Mouse (Mus musculus): ENCODE data around the gene Ttll7. TPM values are rescaled to one million over a fixed set of nuclear protein-coding genes. Genes with fewer than 3 reads are reported as not detected.

Ttll7 gene
- polyA plus RNA-seq, 1 experiment from 2014 or later: 7.6 TPM

DNA sequence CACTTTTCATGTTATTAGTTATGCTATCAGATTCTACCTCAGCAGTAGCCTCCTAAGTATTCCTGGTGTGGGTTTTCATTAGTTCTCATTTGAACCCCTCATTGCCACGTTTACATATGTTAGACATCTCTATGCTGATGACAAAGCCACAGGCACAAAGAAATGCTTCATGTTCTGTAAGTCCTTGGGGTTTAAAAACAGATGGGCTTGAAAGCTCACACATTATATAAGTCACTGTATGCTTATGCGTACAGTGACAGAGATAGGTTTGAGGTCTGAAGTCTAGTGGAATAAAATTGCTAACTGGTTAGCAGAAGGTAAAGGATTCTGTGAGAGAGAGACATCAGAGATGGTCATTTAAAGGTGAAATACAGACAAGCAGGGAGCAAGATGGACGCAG lies 149.4 kb downstream of the Ttll7 start:
- ATAC-seq (replicated peaks; ENCODE audit: insufficient number of reproducible peaks, low FRiP score, low TSS enrichment, low read depth): no peak
- Histone ChIP-seq H3K4me1 (ENCODE audit: control insufficient read depth, insufficient read depth, low read length) (no peaks in the 10 kb centered on the region), H3K4me3 (ENCODE audit: low read depth, low read length) (no peak overlapping the region), H3K36me3 (replicated peaks; ENCODE audit: control insufficient read depth, insufficient read depth, low read depth, low read length) (no peaks in the 10 kb centered on the region), H3K27ac (replicated peaks; ENCODE audit: low read depth, low read length) (no peak overlapping the region), H3K27me3 (ENCODE audit: control insufficient read depth, insufficient read depth, low read length) (no peaks in the 10 kb centered on the region), H3K9me3 (replicated peaks; ENCODE audit: control insufficient read depth, low read length) (no peaks in the 10 kb centered on the region), H3K4me2 (ENCODE audit: low read depth, low read length) (no peak overlapping the region), H3K9ac (replicated peaks; ENCODE audit: low read length) (no peak overlapping the region)
- 79% methylated on average over 3 of the region's 3 CpGs for WGBS
- DNase-seq (ENCODE audit: low spot score): no peak

- no peak overlapping the region for H3K27ac ChIP-seq (replicated peaks; ENCODE audit: low read depth, low read length)
- 88% methylated on average over 6 of the region's 6 CpGs for WGBS
- no peaks in the 10 kb centered on the region for H3K4me1 ChIP-seq (ENCODE audit: control insufficient read depth, insufficient read depth, low read length)
- H3K9ac ChIP-seq (replicated peaks; ENCODE audit: low read length): no peak overlapping the region
- no peaks in the 10 kb centered on the region for H3K27me3 ChIP-seq (ENCODE audit: control insufficient read depth, insufficient read depth, low read length)
- no peak for DNase-seq (ENCODE audit: low spot score)
- no peaks in the 10 kb centered on the region for H3K9me3 ChIP-seq (replicated peaks; ENCODE audit: control insufficient read depth, low read length)
- no peak overlapping the region for H3K4me3 ChIP-seq (ENCODE audit: low read depth, low read length)
- ATAC-seq (replicated peaks; ENCODE audit: insufficient number of reproducible peaks, low FRiP score, low TSS enrichment, low read depth): no peak
- H3K4me2 ChIP-seq (ENCODE audit: low read depth, low read length): no peak overlapping the region
- no peaks in the 10 kb centered on the region for H3K36me3 ChIP-seq (replicated peaks; ENCODE audit: control insufficient read depth, insufficient read depth, low read depth, low read length)
Observed at GRCm38 (mm10) chr3:147016506-147016905, 164.3 kb downstream of the Ttll7 start.

GRCm38 (mm10) chr3:147019506-147019905 lies 167.3 kb downstream of the Ttll7 start:
- no peak for DNase-seq (ENCODE audit: low spot score)
- Histone ChIP-seq H3K9ac (replicated peaks; ENCODE audit: low read length) (no peak overlapping the region), H3K9me3 (replicated peaks; ENCODE audit: control insufficient read depth, low read length) (no peaks in the 10 kb centered on the region), H3K4me3 (ENCODE audit: low read depth, low read length) (no peak overlapping the region), H3K4me2 (ENCODE audit: low read depth, low read length) (no peak overlapping the region), H3K27me3 (ENCODE audit: control insufficient read depth, insufficient read depth, low read length) (no peaks in the 10 kb centered on the region), H3K36me3 (replicated peaks; ENCODE audit: control insufficient read depth, insufficient read depth, low read depth, low read length) (no peaks in the 10 kb centered on the region), H3K4me1 (ENCODE audit: control insufficient read depth, insufficient read depth, low read length) (no peaks in the 10 kb centered on the region), H3K27ac (replicated peaks; ENCODE audit: low read depth, low read length) (no peak overlapping the region)
- 59% methylated on average over 5 of the region's 5 CpGs for WGBS
- no peak for ATAC-seq (replicated peaks; ENCODE audit: insufficient number of reproducible peaks, low FRiP score, low TSS enrichment, low read depth)

GRCm38 (mm10) chr3:147026248-147026647 lies 174.1 kb downstream of the Ttll7 start:
- Histone ChIP-seq H3K9me3 (replicated peaks; ENCODE audit: control insufficient read depth, low read length) (no peaks in the 10 kb centered on the region), H3K36me3 (replicated peaks; ENCODE audit: control insufficient read depth, insufficient read depth, low read depth, low read length) (no peaks in the 10 kb centered on the region), H3K4me1 (ENCODE audit: control insufficient read depth, insufficient read depth, low read length) (no peaks in the 10 kb centered on the region), H3K27ac (replicated peaks; ENCODE audit: low read depth, low read length) (no peak overlapping the region), H3K9ac (replicated peaks; ENCODE audit: low read length) (no peak overlapping the region), H3K4me3 (ENCODE audit: low read depth, low read length) (no peak overlapping the region), H3K27me3 (ENCODE audit: control insufficient read depth, insufficient read depth, low read length) (no peaks in the 10 kb centered on the region), H3K4me2 (ENCODE audit: low read depth, low read length) (no peak overlapping the region)
- no peak for DNase-seq (ENCODE audit: low spot score)
- no peak for ATAC-seq (replicated peaks; ENCODE audit: insufficient number of reproducible peaks, low FRiP score, low TSS enrichment, low read depth)
- 82% methylated on average over 5 of the region's 5 CpGs for WGBS

DNA sequence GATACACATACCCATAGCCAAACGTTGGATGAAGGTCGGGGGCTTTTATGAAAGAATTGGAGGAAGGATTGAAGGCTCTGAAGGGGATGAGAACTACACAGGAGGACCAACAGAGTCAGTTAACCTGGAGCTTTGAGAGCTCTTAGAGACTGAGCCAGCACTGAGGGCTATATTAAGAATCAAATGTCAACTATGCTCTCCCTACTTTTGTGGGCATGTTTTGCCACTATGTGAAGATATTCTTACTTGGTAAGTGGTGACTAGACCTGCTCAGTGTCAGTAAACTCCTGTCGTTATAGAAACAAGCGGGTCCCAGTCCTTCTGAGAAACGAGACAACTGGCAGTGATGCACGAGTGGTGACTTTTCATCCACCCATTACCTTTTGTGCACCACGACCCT lies 176.2 kb downstream of the Ttll7 start:
- Histone ChIP-seq H3K27me3 (ENCODE audit: control insufficient read depth, insufficient read depth, low read length) (no peaks in the 10 kb centered on the region), H3K36me3 (replicated peaks; ENCODE audit: control insufficient read depth, insufficient read depth, low read depth, low read length) (no peaks in the 10 kb centered on the region), H3K4me2 (ENCODE audit: low read depth, low read length) (no peak overlapping the region), H3K9ac (replicated peaks; ENCODE audit: low read length) (no peak overlapping the region), H3K4me3 (ENCODE audit: low read depth, low read length) (no peak overlapping the region), H3K9me3 (replicated peaks; ENCODE audit: control insufficient read depth, low read length) (no peaks in the 10 kb centered on the region), H3K4me1 (ENCODE audit: control insufficient read depth, insufficient read depth, low read length) (no peaks in the 10 kb centered on the region), H3K27ac (replicated peaks; ENCODE audit: low read depth, low read length) (no peak overlapping the region)
- DNase-seq (ENCODE audit: low spot score): no peak
- 94% methylated on average over 7 of the region's 7 CpGs for WGBS
- no peak for ATAC-seq (replicated peaks; ENCODE audit: insufficient number of reproducible peaks, low FRiP score, low TSS enrichment, low read depth)

GRCm38 (mm10) chr3:147029718-147030117 lies 177.6 kb downstream of the Ttll7 start:
- no peak overlapping the region for H3K4me3 ChIP-seq (ENCODE audit: low read depth, low read length)
- ATAC-seq (replicated peaks; ENCODE audit: insufficient number of reproducible peaks, low FRiP score, low TSS enrichment, low read depth): no peak
- no peak overlapping the region for H3K27ac ChIP-seq (replicated peaks; ENCODE audit: low read depth, low read length)
- H3K27me3 ChIP-seq (ENCODE audit: control insufficient read depth, insufficient read depth, low read length): no peaks in the 10 kb centered on the region
- no peaks in the 10 kb centered on the region for H3K9me3 ChIP-seq (replicated peaks; ENCODE audit: control insufficient read depth, low read length)
- WGBS: 84% methylated on average over 11 of the region's 11 CpGs
- no peak overlapping the region for H3K9ac ChIP-seq (replicated peaks; ENCODE audit: low read length)
- H3K4me1 ChIP-seq (ENCODE audit: control insufficient read depth, insufficient read depth, low read length): no peaks in the 10 kb centered on the region
- no peaks in the 10 kb centered on the region for H3K36me3 ChIP-seq (replicated peaks; ENCODE audit: control insufficient read depth, insufficient read depth, low read depth, low read length)
- DNase-seq (ENCODE audit: low spot score): no peak
- H3K4me2 ChIP-seq (ENCODE audit: low read depth, low read length): no peak overlapping the region

DNA sequence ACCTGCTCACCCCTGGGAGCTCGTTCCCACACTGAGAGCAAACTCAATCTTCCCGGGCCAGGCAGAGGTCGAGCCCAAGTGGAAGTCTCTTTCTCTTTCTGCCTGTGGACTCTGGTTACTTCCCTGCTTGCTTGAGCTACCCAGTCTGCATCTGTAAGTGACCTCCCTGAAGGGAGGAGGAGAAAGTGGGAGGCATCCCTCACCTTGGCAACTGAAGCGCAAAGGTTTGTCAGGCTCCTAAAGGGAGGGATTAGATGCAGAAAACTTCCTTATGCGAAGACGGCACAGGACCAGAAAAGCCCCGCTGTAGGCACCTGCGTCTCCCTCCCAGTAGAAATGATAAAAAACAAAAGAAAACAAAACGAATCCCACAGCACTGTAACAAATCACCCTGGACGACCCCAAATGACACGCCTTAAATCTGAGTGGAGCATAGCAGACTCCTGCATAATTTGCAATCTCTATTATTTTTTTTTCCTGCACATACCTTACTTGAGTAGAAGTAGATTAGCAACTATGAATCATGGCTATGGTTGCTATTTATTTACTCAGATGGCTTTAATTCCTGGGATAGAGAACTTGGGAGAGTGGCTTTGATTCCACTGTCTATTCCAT lies 178.2 kb downstream of the Ttll7 start:
- no peaks in the 10 kb centered on the region for H3K36me3 ChIP-seq (replicated peaks; ENCODE audit: control insufficient read depth, insufficient read depth, low read depth, low read length)
- DNase-seq (ENCODE audit: low spot score): peak; percentile 3
- H3K4me2 ChIP-seq (ENCODE audit: low read depth, low read length): no peak overlapping the region
- H3K27ac ChIP-seq (replicated peaks; ENCODE audit: low read depth, low read length): no peak overlapping the region
- no peaks in the 10 kb centered on the region for H3K4me1 ChIP-seq (ENCODE audit: control insufficient read depth, insufficient read depth, low read length)
- no peak for ATAC-seq (replicated peaks; ENCODE audit: insufficient number of reproducible peaks, low FRiP score, low TSS enrichment, low read depth)
- no peaks in the 10 kb centered on the region for H3K9me3 ChIP-seq (replicated peaks; ENCODE audit: control insufficient read depth, low read length)
- H3K4me3 ChIP-seq (ENCODE audit: low read depth, low read length): no peak overlapping the region
- 48% methylated on average over 11 of the region's 11 CpGs for WGBS
- H3K9ac ChIP-seq (replicated peaks; ENCODE audit: low read length): no peak overlapping the region
- H3K27me3 ChIP-seq (ENCODE audit: control insufficient read depth, insufficient read depth, low read length): no peaks in the 10 kb centered on the region

All from embryonic facial prominence, embryonic 11.5 days (tissue).